Mouse (Mus musculus) left cerebral cortex, postnatal 10 days (tissue): ENCODE measurements around the gene Kcna2. TPM values are rescaled to one million over a fixed set of nuclear protein-coding genes. Genes with fewer than 3 reads are reported as not detected.

Source experiments
- DNase-seq, 2 experiments: peaks; one replicate each; pipeline ENCODE4 v3.0.0; 2021 to 2022; ENCODE audit warnings: low spot score in 2 of 2, mixed read lengths in 1 of 2; ENCODE audit errors: extremely low spot score in 1 of 2
- intact Hi-C: fragments of 180-260 bp; cut with DNase I; formaldehyde crosslinking; loops from one replicate; pipeline ENCODE4 v1.15.1; 2025
- total RNA-seq, 2 experiments: library from RNA; stranded (reverse); gene quantifications; 2 replicates each; pipeline ENCODE4 v1.2.3; 2021

The Kcna2 gene
- total RNA-seq, 2 experiments from 2014 or later = 54.9 to 58.4 TPM

DNA sequence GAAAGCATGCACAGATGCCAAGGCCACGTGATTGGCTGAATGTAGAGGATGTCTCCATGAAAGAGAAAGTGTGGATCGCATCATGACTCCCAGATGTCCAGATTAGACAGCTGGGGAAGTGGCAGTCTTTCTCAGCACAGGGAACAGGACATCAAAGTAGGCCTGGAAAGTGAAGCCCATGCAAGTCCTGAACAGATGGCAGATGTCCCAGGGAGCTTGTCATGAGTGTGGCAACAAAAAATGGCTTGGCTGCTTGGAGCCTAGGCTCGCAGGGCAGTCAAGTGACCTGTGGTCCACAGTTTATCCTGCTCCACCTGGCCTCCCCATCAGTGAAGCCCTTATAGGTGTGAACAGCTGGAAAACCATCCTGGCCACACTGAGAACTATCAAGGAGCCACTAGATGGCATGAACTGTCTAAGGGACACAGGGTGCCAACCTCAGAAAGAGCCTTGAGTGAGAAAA, 4.6 kb upstream of the Kcna2 start:
- intact Hi-C loops = loop anchor here (10.0 kb wide), 2 partner anchors 179 to 369 kb away; partner anchors contain the start of gene Lamtor5
- DNase-seq = no peak

GRCm38 (mm10) chr3:107099866-107100265, 1.1 kb upstream of the Kcna2 start:
- intact Hi-C loops = loop anchor here (5.0 to 10.0 kb wide), 3 partner anchors 62 to 365 kb away; partner anchors contain the start of gene Lamtor5
- DNase-seq = no peak

DNA sequence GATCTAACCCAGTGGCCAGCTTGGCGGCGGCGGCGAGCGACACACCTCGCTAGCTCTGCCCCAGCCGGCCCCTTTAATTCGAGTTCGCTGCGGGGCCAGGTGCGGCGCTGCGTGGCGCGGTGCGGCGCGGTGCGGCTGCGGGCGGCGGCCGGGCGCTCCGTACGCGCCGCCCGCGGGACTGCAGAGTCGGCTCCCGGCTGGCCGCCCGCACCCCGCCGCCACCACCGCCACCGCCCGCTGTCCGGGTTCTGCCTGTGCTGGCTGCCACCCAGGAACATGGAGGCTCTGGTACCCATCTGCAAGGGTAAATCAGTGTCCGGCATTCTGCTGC, 475 bp downstream of the Kcna2 start:
- peak in 1 of 2 experiments; percentile 71 for DNase-seq
- intact Hi-C loops = loop anchor here (5.0 kb wide), 1 partner anchor 61 kb away; no protein-coding TSS in a partner anchor

GRCm38 (mm10) chr3:107101787-107102651, 1.1 kb downstream of the Kcna2 start:
- peak; percentile 70 to 86 for DNase-seq
- intact Hi-C loops = loop anchor here (5.0 kb wide), 1 partner anchor 60 kb away; no protein-coding TSS in a partner anchor

GRCm38 (mm10) chr3:107103041-107103440, 2.1 kb downstream of the Kcna2 start:
- no peak for DNase-seq
- intact Hi-C loops = loop anchor here (5.0 kb wide), 1 partner anchor 59 kb away; no protein-coding TSS in a partner anchor

DNA sequence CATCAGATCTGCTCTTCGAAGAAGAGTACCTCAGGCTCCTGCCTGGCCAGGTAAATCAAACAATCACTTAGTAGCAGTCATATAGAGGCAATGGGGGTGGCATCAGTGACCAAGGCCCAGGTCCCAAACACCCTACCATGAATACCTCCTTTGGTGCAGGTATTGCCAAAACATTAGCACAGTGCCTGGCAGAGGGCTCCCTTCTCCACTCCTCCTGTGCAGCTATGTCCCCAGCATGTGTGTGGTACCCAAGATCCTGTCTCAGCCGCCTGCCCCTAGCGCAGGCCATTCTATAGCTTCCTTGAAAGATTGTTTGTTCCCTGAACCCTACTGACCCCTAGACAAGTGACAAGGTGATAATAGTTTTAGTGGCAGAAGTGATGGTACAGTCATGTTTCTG, 2.5 kb downstream of the Kcna2 start:
- intact Hi-C loops = loop anchor here (5.0 kb wide), 1 partner anchor 59 kb away; no protein-coding TSS in a partner anchor
- no peak for DNase-seq

GRCm38 (mm10) chr3:107105986-107106385, 5.0 kb downstream of the Kcna2 start:
- intact Hi-C loops = no loop called here
- no peak for DNase-seq

DNA sequence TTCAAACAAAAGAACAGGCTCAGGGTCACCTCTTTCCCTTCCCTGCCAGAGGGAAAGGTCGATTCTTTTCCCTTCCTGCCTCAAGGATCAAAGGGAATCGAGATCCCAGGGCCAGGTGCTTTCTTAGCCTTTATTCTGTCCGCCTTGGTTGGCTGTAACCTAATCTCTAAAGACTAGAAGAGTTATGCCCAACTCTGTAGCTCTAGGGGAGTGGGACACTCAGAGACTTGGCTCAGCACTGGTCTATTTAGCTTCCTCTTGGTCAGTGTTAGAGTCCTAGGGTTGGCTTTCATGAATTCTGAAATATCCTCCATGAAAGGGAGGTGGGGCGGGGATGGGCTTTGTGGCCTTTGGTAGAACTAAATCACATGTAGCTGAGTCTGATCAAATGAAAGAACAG, 11.6 kb downstream of the Kcna2 start:
- intact Hi-C loops = no loop called here
- no peak for DNase-seq

DNA sequence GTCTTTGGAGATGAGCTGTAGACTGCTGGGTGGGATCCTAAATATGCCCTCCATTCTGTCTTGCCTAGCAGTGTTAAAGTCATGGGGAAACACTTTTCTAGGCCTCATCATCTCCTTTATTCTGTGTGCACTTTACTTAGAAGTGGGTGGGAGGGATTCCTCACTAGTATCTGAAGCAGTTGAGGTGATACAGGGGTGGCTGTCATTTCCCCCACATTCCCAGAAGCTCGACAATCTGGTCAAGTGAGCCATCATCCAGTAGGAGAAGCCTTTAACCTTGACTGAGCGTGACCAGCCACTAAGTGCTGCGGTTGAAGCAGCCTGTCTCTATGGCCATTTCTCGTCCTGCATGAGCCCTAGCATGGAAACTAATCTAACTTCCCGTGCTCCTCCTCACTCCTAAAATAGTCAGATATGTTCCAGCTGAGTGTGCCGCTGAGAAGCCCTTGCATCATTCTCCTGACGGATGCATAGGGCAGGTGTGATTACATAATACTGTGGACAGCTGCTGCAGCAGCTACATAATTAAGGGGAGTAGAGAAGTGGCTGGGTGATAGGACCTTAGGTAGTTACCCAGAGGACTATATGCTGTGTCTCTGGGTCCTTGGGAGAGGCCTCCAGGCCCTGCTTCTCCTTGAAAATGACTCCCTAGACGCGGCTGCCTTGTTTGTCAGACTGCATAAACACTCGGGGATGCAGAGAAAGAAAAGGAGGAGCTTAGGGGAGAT, 12.2 kb downstream of the Kcna2 start:
- DNase-seq = no peak

DNA sequence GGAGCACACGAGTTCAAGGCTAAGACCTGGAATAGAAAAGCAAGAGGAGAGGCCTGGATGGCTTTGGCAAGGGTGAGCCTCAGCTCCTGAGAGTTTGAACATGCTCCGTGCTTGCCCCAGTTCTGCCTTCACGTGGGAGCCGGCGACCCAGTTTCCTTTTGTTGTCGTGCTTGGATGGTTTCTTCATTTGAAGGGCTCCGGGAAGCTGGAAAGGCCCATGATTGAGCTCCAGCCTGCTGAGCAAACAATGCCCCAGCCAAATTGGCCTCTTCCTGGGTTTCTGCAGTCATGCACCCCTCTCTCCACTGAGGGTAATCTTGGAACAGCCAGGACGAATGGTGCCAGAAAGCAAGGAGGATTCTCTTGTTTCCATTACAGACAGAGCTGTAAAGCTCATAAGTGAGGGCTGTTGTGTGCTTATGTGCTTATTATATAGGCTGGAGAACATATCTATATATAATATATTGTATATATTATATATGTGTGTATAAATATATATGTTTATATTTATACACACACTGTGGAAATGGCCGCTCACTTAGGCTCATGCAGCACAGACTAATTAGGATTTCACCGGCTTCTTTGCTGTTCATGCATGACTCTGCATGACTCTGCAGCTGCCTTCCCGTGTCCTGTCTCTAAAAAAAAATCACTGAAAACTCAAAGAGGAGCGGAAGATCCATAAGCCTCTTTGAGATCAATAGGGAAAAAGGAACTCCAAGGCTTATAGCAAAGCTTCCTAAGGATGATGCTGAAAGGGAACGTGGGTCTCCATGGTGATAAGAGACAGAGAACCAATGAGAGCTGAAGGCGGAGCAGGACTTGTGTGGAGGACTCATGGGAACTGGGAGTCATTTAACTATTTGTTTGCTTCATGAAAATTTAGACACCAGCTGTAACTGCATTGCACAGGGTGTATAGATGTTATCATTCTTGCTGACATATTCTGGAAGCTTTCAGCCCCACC, 13.1 kb downstream of the Kcna2 start:
- DNase-seq = peak; percentile 58 to 76
- intact Hi-C loops = no loop called here

More for the DNA sequence above, 12.2 kb downstream of the Kcna2 start:
- intact Hi-C loops = no loop called here

DNA sequence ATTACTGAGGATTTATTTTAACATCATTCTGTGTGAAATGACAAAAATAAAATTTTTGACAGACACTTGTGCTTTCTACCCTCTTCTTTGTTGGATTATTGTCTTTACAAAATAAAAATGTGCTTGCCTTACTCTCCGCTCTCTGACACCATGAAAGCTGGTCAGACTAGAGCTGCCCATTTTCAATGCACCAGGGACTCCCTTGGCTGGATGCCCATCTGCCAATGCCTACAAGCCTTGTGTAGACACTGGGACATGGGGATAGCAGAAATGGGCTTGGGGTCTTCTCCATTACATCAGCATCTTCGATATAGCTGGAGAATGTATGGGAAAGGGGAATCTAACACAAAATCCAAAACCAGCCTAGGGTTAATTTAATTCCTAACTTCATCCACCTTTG, 14.0 kb downstream of the Kcna2 start:
- intact Hi-C loops = no loop called here
- DNase-seq = peak in 1 of 2 experiments; percentile 29

GRCm38 (mm10) chr3:107115746-107116145, 14.8 kb downstream of the Kcna2 start:
- DNase-seq = no peak
- intact Hi-C loops = no loop called here

- intact Hi-C loops = no loop called here
- DNase-seq = no peak
Observed at GRCm38 (mm10) chr3:107119864-107120564, 19.1 kb downstream of the Kcna2 start.

DNA sequence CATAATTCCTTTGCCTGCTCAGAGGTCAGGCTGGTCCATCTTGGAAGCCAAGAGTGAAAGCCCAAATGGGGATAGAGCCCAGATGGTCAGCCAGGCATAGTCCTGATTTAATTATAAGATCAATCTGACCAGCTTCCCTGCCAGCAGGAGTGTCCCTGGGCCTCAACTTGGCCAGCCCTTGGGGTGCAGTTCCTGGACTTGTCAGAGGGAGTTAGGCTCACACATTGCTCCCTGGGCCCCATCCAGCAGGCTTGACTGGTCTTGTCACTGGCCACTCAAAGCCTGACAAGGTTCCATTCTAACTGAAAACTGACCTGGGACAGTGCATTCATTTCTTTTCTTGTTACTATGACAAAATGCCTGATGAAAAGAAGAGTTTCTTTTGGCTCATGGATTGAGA, 21.4 kb downstream of the Kcna2 start:
- intact Hi-C loops = no loop called here
- no peak for DNase-seq

DNA sequence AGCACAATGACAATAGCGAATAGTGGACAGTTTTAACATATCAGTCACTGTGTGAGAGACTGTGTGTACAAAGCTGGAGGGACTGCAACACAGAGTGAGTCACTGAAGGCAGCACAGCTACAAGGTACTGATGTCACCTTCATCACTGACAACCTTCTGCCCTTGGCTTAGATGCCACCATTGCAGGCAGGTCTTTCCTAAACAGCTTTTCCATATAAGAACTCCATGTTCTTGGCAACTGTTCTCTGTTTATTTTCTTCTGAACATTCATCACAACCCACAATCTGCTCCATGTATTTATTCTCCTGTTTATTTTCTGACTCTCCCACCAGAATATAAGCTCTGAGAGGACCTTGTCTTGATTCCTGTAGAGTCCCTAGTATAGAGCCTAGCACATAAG, 26.7 kb downstream of the Kcna2 start:
- intact Hi-C loops = no loop called here
- DNase-seq = no peak

GRCm38 (mm10) chr3:107128421-107128820, 27.5 kb downstream of the Kcna2 start:
- intact Hi-C loops = no loop called here
- DNase-seq = peak; percentile 31 to 65

DNA sequence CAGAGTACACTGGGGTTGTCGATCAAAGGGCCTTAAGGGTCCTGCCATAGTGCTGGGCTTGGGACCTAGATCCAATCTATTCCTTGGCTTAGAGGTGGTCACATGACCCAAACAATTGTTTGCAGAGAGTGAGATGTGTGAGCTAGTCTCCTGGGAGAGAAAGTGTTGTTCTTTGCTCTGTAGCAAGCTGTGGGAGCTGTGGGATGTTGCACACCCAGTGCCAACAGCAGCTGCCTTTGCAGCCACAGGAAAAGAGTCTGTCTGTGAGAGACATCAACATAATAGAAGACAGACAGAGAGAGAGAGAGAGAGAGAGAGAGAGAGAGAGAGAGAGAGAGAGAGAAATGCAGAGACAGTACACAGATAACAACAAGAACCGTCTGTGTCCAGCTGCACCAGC, 28.3 kb downstream of the Kcna2 start:
- intact Hi-C loops = no loop called here
- no peak for DNase-seq
